Mouse (Mus musculus): ENCODE results near the gene Icam4.

DNA sequence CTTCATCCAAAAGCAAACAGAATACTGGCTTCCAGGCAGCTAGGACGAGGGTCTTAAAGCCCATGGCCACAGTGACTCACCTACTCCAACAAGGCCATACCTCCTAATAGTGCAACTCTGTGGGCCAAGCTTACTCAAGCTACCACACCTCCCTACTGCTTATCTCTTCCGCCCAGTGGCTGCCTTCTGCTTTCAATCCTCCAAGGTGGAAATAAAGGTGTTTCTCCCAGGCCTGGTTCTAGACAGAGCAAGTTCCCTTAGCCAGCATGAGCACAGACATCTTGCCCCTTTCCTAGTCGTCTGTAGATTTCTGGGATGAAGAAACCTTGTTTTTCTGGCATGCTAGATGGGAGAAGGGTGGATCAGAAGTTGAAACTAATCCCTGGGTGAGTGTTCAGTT lies 10.6 kb downstream of the Icam4 start:
- TF ChIP-seq CTCF (IDR thresholded peaks at IDR 0.05; ENCODE audit: low read depth) (no peak), EP300 (optimal IDR thresholded peaks at IDR 0.05) (no peak)
